Mouse (Mus musculus) lung, postnatal 4 days (tissue): ENCODE results near the gene Tmem182.

Experiments used
- DNase-seq, 2 experiments: peaks; one replicate each; pipeline ENCODE4 v3.0.0; 2021

Gene Tmem182

GRCm38 (mm10) chr1:40867651-40868050 lies 62.2 kb downstream of the Tmem182 start:
- no peak for DNase-seq

- DNase-seq, result no peak
Measured at GRCm38 (mm10) chr1:40873760-40874455, 68.5 kb downstream of the Tmem182 start.

GRCm38 (mm10) chr1:40874456-40875375 lies 69.3 kb downstream of the Tmem182 start:
- DNase-seq, result no peak

- peak in 1 of 2 experiments; percentile 36 for DNase-seq
Measured at GRCm38 (mm10) chr1:40879051-40879450, 73.7 kb downstream of the Tmem182 start.

- no peak for DNase-seq
Measured at GRCm38 (mm10) chr1:40879526-40879925, 74.1 kb downstream of the Tmem182 start.

- no peak for DNase-seq
Measured at GRCm38 (mm10) chr1:40880527-40880926, 75.1 kb downstream of the Tmem182 start.

GRCm38 (mm10) chr1:40883856-40884255 lies 78.5 kb downstream of the Tmem182 start:
- DNase-seq, result no peak

- DNase-seq, result no peak
Measured at GRCm38 (mm10) chr1:40884943-40885342, 79.5 kb downstream of the Tmem182 start.

- peak in 1 of 2 experiments; percentile 19 for DNase-seq
Measured at GRCm38 (mm10) chr1:40887673-40888072, 82.3 kb downstream of the Tmem182 start.

GRCm38 (mm10) chr1:40888396-40889040 lies 83.1 kb downstream of the Tmem182 start:
- DNase-seq, result no peak

GRCm38 (mm10) chr1:40889617-40890016 lies 84.2 kb downstream of the Tmem182 start:
- DNase-seq, result no peak

- no peak for DNase-seq
Measured at GRCm38 (mm10) chr1:40890246-40890645, 84.8 kb downstream of the Tmem182 start.

- no peak for DNase-seq
Measured at GRCm38 (mm10) chr1:40903712-40904111, 98.3 kb downstream of the Tmem182 start.
